Mouse (Mus musculus): ENCODE measurements at regions not wholly inside any gene's neighbourhood (a gene's known extent, or its start where the extent isn't known, plus 50 kb on each side); places are given as distances from the start of the nearest gene placed in this dataset.

DNA sequence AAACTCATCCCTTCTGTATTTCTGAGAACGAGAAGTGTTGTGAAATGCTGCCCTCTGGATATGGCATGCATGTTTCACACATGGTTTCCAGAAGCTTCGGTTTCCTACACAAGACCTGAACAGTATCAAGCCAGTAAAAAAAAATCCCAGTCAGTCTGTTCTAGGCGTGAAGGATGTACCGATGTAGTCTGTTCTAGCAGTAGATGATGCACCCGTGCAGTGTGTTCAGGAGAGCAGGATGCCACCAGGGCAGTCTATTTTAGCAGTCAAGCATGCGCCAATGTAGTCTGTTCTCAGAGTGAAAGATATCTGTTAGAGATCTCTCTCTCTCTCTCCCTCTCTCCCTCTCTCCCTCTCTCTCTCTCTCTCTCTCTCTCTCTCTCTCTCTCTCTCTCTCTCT, 162.0 kb downstream of the 4930544G11Rik start:
- TF ChIP-seq POLR2A (IDR thresholded peaks at IDR 0.05; ENCODE audit: borderline replicate concordance, extremely low read depth, insufficient read depth, insufficient read length, poor library complexity, severe bottlenecking) (no peak), CTCF (IDR thresholded peaks at IDR 0.05; ENCODE audit: borderline replicate concordance, extremely low read depth, insufficient read depth, insufficient read length) (no peak)
